Mouse (Mus musculus): ENCODE measurements around the gene Nes.

GRCm38 (mm10) chr3:87972203-87972664, 1.4 kb downstream of the Nes start:
- no peak for TF ChIP-seq CTCF (IDR thresholded peaks at IDR 0.05; ENCODE audit: low read depth)
- no peak for TF ChIP-seq EP300 (optimal IDR thresholded peaks at IDR 0.05)
